Mouse (Mus musculus): ENCODE data around the gene Arid3a. TPM values are rescaled to one million over a fixed set of nuclear protein-coding genes. Genes with fewer than 3 reads are reported as not detected.

Arid3a gene
- total and polyA plus RNA-seq, 3 experiments: 1.3 to 1.7 (median 1.5) TPM

- Histone ChIP-seq H3K79me2 (replicated peaks; ENCODE audit: control insufficient read depth, insufficient read depth, low read length) (no peaks in the 10 kb centered on the region), H3K36me3 (ENCODE audit: control insufficient read depth, insufficient read depth, low read length) (no peaks in the 10 kb centered on the region), H3K27ac (peak overlapping the region; percentile 43), H3K4me3 (peak overlapping the region; percentile 23; the same call in 1 of the 2 replicates), H3K9ac (ENCODE audit: low read depth, low read length) (no peak overlapping the region), H3K4me1 (ENCODE audit: control insufficient read depth, insufficient read depth, low read length) (peaks cover 31% of the 10 kb centered on the region), H3K27me3 (ENCODE audit: control insufficient read depth, insufficient read depth, low read length) (no peaks in the 10 kb centered on the region)
- no peak for DNase-seq
- TF ChIP-seq EP300 (IDR thresholded peaks at IDR 0.05; ENCODE audit: insufficient read depth, low read depth, low read length) (no peak), CTCF (IDR thresholded peaks at IDR 0.05) (no peak), POLR2A (IDR thresholded peaks at IDR 0.05; ENCODE audit: insufficient read depth, low read depth, low read length) (no peak)
- intact Hi-C loops (cut with DNase I): no loop called here
- WGBS: 24% methylated on average over 10 of the region's 10 CpGs
These were observed 9.6 kb downstream of the Arid3a start for GRCm38 (mm10) chr10:79936284-79936910.

GRCm38 (mm10) chr10:79936911-79937441 is 10.1 kb downstream of the Arid3a start:
- Histone ChIP-seq H3K4me3 (peak overlapping the region; percentile 23; the same call in 1 of the 2 replicates), H3K27me3 (ENCODE audit: control insufficient read depth, insufficient read depth, low read length) (no peaks in the 10 kb centered on the region), H3K27ac (peak overlapping the region; percentile 43), H3K4me1 (ENCODE audit: control insufficient read depth, insufficient read depth, low read length) (peaks cover 31% of the 10 kb centered on the region), H3K9ac (ENCODE audit: low read depth, low read length) (no peak overlapping the region), H3K79me2 (replicated peaks; ENCODE audit: control insufficient read depth, insufficient read depth, low read length) (no peaks in the 10 kb centered on the region), H3K36me3 (ENCODE audit: control insufficient read depth, insufficient read depth, low read length) (no peaks in the 10 kb centered on the region)
- peak; percentile 82 to 90 for DNase-seq
- 0 out of 2 replicates have a peak, but pooled peaks have one; percentile 10 for TF ChIP-seq EP300 (IDR thresholded peaks at IDR 0.05; ENCODE audit: insufficient read depth, low read depth, low read length)
- TF ChIP-seq POLR2A (IDR thresholded peaks at IDR 0.05; ENCODE audit: insufficient read depth, low read depth, low read length): no peak
- TF ChIP-seq CTCF (IDR thresholded peaks at IDR 0.05): no peak
- intact Hi-C loops (cut with DNase I): no loop called here
- 9% methylated on average over 27 of the region's 27 CpGs for WGBS

GRCm38 (mm10) chr10:79937775-79938526 is 11.1 kb downstream of the Arid3a start:
- Histone ChIP-seq H3K27me3 (ENCODE audit: control insufficient read depth, insufficient read depth, low read length) (no peaks in the 10 kb centered on the region), H3K27ac (no peak overlapping the region), H3K79me2 (replicated peaks; ENCODE audit: control insufficient read depth, insufficient read depth, low read length) (no peaks in the 10 kb centered on the region), H3K4me1 (ENCODE audit: control insufficient read depth, insufficient read depth, low read length) (peaks cover 24% of the 10 kb centered on the region), H3K36me3 (ENCODE audit: control insufficient read depth, insufficient read depth, low read length) (no peaks in the 10 kb centered on the region), H3K9ac (ENCODE audit: low read depth, low read length) (no peak overlapping the region), H3K4me3 (no peak overlapping the region)
- intact Hi-C loops (cut with DNase I): no loop called here
- TF ChIP-seq EP300 (IDR thresholded peaks at IDR 0.05; ENCODE audit: insufficient read depth, low read depth, low read length) (no peak), CTCF (IDR thresholded peaks at IDR 0.05) (no peak), POLR2A (IDR thresholded peaks at IDR 0.05; ENCODE audit: insufficient read depth, low read depth, low read length) (no peak)
- DNase-seq: no peak
- WGBS: 85% methylated on average over 11 of the region's 11 CpGs

GRCm38 (mm10) chr10:79940749-79941148 is 13.9 kb downstream of the Arid3a start:
- 0 out of 2 replicates have a peak, but pooled peaks have one; percentile 45 for TF ChIP-seq EP300 (IDR thresholded peaks at IDR 0.05; ENCODE audit: insufficient read depth, low read depth, low read length)
- no peak for TF ChIP-seq CTCF (IDR thresholded peaks at IDR 0.05)
- TF ChIP-seq POLR2A (IDR thresholded peaks at IDR 0.05; ENCODE audit: insufficient read depth, low read depth, low read length): no peak
- DNase-seq: peak in 1 of 2 experiments; percentile 77
- Histone ChIP-seq H3K36me3 (ENCODE audit: control insufficient read depth, insufficient read depth, low read length) (no peaks in the 10 kb centered on the region), H3K27me3 (ENCODE audit: control insufficient read depth, insufficient read depth, low read length) (no peaks in the 10 kb centered on the region), H3K27ac (no peak overlapping the region), H3K4me1 (ENCODE audit: control insufficient read depth, insufficient read depth, low read length) (peaks cover 7% of the 10 kb centered on the region), H3K9ac (ENCODE audit: low read depth, low read length) (no peak overlapping the region), H3K79me2 (replicated peaks; ENCODE audit: control insufficient read depth, insufficient read depth, low read length) (no peaks in the 10 kb centered on the region), H3K4me3 (no peak overlapping the region)
- intact Hi-C loops (cut with DNase I): no loop called here
- 36% methylated on average over 7 of the region's 7 CpGs for WGBS

- Histone ChIP-seq H3K27me3 (ENCODE audit: control insufficient read depth, insufficient read depth, low read length) (no peaks in the 10 kb centered on the region), H3K4me3 (no peak overlapping the region), H3K36me3 (ENCODE audit: control insufficient read depth, insufficient read depth, low read length) (no peaks in the 10 kb centered on the region), H3K79me2 (replicated peaks; ENCODE audit: control insufficient read depth, insufficient read depth, low read length) (no peaks in the 10 kb centered on the region), H3K27ac (no peak overlapping the region), H3K9ac (ENCODE audit: low read depth, low read length) (no peak overlapping the region), H3K4me1 (ENCODE audit: control insufficient read depth, insufficient read depth, low read length) (no peaks in the 10 kb centered on the region)
- TF ChIP-seq POLR2A (IDR thresholded peaks at IDR 0.05; ENCODE audit: insufficient read depth, low read depth, low read length) (no peak), EP300 (IDR thresholded peaks at IDR 0.05; ENCODE audit: insufficient read depth, low read depth, low read length) (no peak), CTCF (IDR thresholded peaks at IDR 0.05) (no peak)
- intact Hi-C loops (cut with DNase I): no loop called here
- 88% methylated on average over 1 of the region's 1 CpGs for WGBS
- DNase-seq: no peak
These were observed 16.1 kb downstream of the Arid3a start for GRCm38 (mm10) chr10:79942988-79943387.
